Mouse (Mus musculus) heart, adult 2 months (tissue): Measurements from ENCODE around the gene Rsph14. TPM values are rescaled to one million over a fixed set of nuclear protein-coding genes. Genes with fewer than 3 reads are reported as not detected.

Experiments
- DNase-seq, 2 experiments: peaks; one replicate each; pipeline ENCODE4 v3.0.0; 2021
- H3K27ac ChIP-seq: fragments of 200-600 bp; 2 replicates; pipeline ENCODE4 v1.8.1; 2022
- H3K27me3 ChIP-seq: fragments of 200-500 bp; 2 replicates; pipeline ENCODE4 v1.6.1; 2012; ENCODE audit warnings: mild to moderate bottlenecking, low read length, inconsistent platforms, mixed read lengths; ENCODE audit not compliant: control insufficient read depth, insufficient read depth
- H3K36me3 ChIP-seq: fragments of 200-500 bp; 2 replicates; pipeline ENCODE4 v1.6.1; 2012; ENCODE audit warnings: low read length, inconsistent platforms; ENCODE audit not compliant: control insufficient read depth, insufficient read depth
- H3K4me1 ChIP-seq: fragments of 200-500 bp; 2 replicates; pipeline ENCODE4 v1.6.1; 2011; ENCODE audit warnings: low read length; ENCODE audit not compliant: control insufficient read depth, insufficient read depth
- H3K4me3 ChIP-seq: fragments of 200-600 bp; 2 replicates; pipeline ENCODE4 v1.8.1; 2022
- H3K79me2 ChIP-seq: fragments of 200-500 bp; replicated peaks from 2 replicates; pipeline ENCODE4 v1.6.1; 2012; ENCODE audit warnings: mild to moderate bottlenecking, inconsistent platforms, low read length, moderate library complexity, mixed read lengths; ENCODE audit not compliant: control insufficient read depth, insufficient read depth
- H3K9ac ChIP-seq: fragments of 200-500 bp; 2 replicates; pipeline ENCODE4 v1.6.1; 2012; ENCODE audit warnings: low read depth, mild to moderate bottlenecking, control low read depth, inconsistent platforms, low read length, mixed read lengths
- CTCF ChIP-seq: fragments of 200-600 bp; IDR thresholded peaks from 2 replicates; pipeline ENCODE4 v1.8.1; 2022; ENCODE audit warnings: antibody characterized with exemption, mild to moderate bottlenecking, moderate library complexity
- EP300 ChIP-seq: fragments of 200-500 bp; IDR thresholded peaks from 2 replicates; pipeline ENCODE4 v1.6.1; 2011; ENCODE audit warnings: low read depth, low read length, control low read depth; ENCODE audit not compliant: insufficient read depth
- POLR2A ChIP-seq: fragments of 200-500 bp; IDR thresholded peaks from 2 replicates; pipeline ENCODE4 v1.6.1; 2011; ENCODE audit warnings: mild to moderate bottlenecking, low read depth, low read length, control low read depth; ENCODE audit not compliant: insufficient read depth
- WGBS: fragments of 180-500 bp; shearing (Covaris S2); methylation state at CpG from one replicate; pipeline ENCODE4 v1.1.7; 2018; 5-methylcytosine and 5-hydroxymethylcytosine counted together
- intact Hi-C: fragments of 180-260 bp; cut with DNase I; formaldehyde crosslinking; loops from one replicate; pipeline ENCODE4 v1.15.1; 2025
- polyA plus RNA-seq: library from polyadenylated mRNA; depleted of rRNA; stranded (reverse); fragments of >200 nt; gene quantifications from 2 replicates; pipeline ENCODE4 v1.2.3, GENCODE M21; 2012
- total RNA-seq, 2 experiments: library from RNA; stranded (reverse); gene quantifications; 2 replicates each; pipeline ENCODE4 v1.2.3; 2021

Gene Rsph14
- total and polyA plus RNA-seq, 3 experiments = 0.86 TPM; not detected in 2

DNA sequence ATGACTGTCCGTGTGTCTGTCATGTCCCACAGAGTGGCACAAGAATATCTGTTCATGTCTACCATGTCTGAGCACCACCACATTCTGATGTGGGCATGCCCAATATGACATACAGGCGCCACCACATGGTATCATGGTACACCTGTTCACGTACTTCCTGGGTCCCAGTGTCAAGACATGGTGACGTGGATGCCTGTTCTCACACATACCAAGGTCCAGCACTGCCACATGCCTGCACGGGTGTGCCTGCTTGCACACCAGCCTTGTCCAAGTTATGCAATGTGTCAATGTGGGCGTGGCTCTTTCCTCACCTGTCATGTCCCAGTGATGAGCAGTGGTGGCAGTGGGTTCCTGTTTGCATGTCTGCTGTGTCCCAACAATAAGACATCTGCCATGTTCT is 99.9 kb downstream of the Rsph14 start:
- intact Hi-C loops = no loop called here
- Histone ChIP-seq H3K36me3 (no peaks in the 10 kb centered on the region), H3K27ac (no peak overlapping the region), H3K4me3 (no peak overlapping the region), H3K27me3 (no peaks in the 10 kb centered on the region; the same call in 1 of the 2 replicates), H3K79me2 (no peaks in the 10 kb centered on the region), H3K4me1 (no peaks in the 10 kb centered on the region), H3K9ac (no peak overlapping the region)
- WGBS = 70% methylated on average over 6 of the region's 6 CpGs
- TF ChIP-seq POLR2A (no peak), CTCF (no peak), EP300 (no peak)
- peak; percentile 1 to 4 for DNase-seq

- no peak overlapping the region for H3K4me3 ChIP-seq
- peak in 1 of 2 experiments; percentile 2 for DNase-seq
- intact Hi-C loops = no loop called here
- no peak overlapping the region for H3K9ac ChIP-seq
- H3K79me2 ChIP-seq = no peaks in the 10 kb centered on the region
- H3K4me1 ChIP-seq = no peaks in the 10 kb centered on the region
- H3K27me3 ChIP-seq = no peaks in the 10 kb centered on the region; the same call in 1 of the 2 replicates
- no peak overlapping the region for H3K27ac ChIP-seq
- TF ChIP-seq CTCF (no peak), POLR2A (no peak), EP300 (no peak)
- 63% methylated on average over 6 of the region's 6 CpGs for WGBS
- no peaks in the 10 kb centered on the region for H3K36me3 ChIP-seq
Observed at GRCm38 (mm10) chr10:74931631-74932030, 100.8 kb downstream of the Rsph14 start.

DNA sequence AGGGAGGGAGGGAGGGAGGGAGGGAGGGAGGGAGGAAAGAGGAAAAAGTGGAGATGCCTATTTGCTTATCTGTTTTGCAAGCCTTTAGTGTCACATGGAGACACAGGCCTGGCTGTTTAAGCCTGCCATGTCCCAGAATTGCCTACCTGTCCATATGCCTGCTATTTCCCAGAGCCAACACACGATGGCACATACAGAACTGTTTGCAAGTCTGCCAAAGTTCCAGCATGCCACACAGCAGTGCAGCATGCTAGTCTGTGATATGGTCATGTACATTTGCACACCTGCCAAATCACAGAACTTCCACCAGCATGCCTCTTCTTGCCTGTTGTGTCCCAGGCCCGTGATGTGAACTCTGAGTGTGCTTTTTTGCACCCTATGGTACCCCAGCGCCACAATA is 101.8 kb downstream of the Rsph14 start:
- no peaks in the 10 kb centered on the region for H3K79me2 ChIP-seq
- no peak overlapping the region for H3K4me3 ChIP-seq
- 57% methylated on average over 3 of the region's 3 CpGs for WGBS
- no peaks in the 10 kb centered on the region for H3K4me1 ChIP-seq
- no peak overlapping the region for H3K9ac ChIP-seq
- no peaks in the 10 kb centered on the region; the same call in 1 of the 2 replicates for H3K27me3 ChIP-seq
- TF ChIP-seq CTCF (no peak), EP300 (no peak), POLR2A (no peak)
- DNase-seq = peak in 1 of 2 experiments; percentile 7
- H3K36me3 ChIP-seq = no peaks in the 10 kb centered on the region
- intact Hi-C loops = no loop called here
- no peak overlapping the region for H3K27ac ChIP-seq

- H3K4me1 ChIP-seq = no peaks in the 10 kb centered on the region
- peak; percentile 16 for TF ChIP-seq CTCF
- no peak for TF ChIP-seq EP300
Observed at GRCm38 (mm10) chr10:74929578-74929977, 102.8 kb downstream of the Rsph14 start.

GRCm38 (mm10) chr10:74928276-74928675 is 104.1 kb downstream of the Rsph14 start:
- H3K27me3 ChIP-seq = no peaks in the 10 kb centered on the region; the same call in 1 of the 2 replicates
- no peak overlapping the region for H3K9ac ChIP-seq
- intact Hi-C loops = no loop called here
- H3K4me1 ChIP-seq = no peaks in the 10 kb centered on the region
- no peak for TF ChIP-seq EP300
- no peak for TF ChIP-seq CTCF
- no peak for TF ChIP-seq POLR2A
- H3K4me3 ChIP-seq = no peak overlapping the region
- no peaks in the 10 kb centered on the region for H3K79me2 ChIP-seq
- no peak overlapping the region for H3K27ac ChIP-seq
- no peaks in the 10 kb centered on the region for H3K36me3 ChIP-seq
- peak in 1 of 2 experiments; percentile 12 for DNase-seq
- 78% methylated on average over 7 of the region's 7 CpGs for WGBS

More at GRCm38 (mm10) chr10:74929578-74929977, 102.8 kb downstream of the Rsph14 start:
- intact Hi-C loops = no loop called here
- no peak overlapping the region for H3K4me3 ChIP-seq
- H3K9ac ChIP-seq = no peak overlapping the region
- DNase-seq = peak in 1 of 2 experiments; percentile 12
- 70% methylated on average over 6 of the region's 6 CpGs for WGBS
- H3K36me3 ChIP-seq = no peaks in the 10 kb centered on the region
- H3K27ac ChIP-seq = no peak overlapping the region
- H3K27me3 ChIP-seq = no peaks in the 10 kb centered on the region; the same call in 1 of the 2 replicates
- H3K79me2 ChIP-seq = no peaks in the 10 kb centered on the region

DNA sequence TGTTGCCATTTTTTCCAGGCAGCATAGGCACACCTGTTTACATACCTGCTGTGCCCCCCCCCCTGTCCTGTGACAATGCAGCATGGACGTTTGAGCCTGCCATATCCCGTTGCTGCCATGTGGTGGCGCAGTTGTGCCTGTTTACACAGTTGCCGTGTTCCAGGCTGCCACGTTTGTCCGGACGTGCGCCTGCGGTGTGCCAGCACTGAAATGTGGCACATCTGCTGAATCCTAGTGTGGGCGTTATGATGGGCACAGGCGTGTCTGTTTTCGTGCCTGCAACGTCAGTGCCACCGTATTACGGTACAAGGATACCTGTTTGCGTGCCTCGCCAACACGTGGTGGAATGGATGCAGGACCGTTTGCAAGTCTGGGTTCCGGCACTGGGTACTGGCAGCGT is 107.1 kb downstream of the Rsph14 start:
- Histone ChIP-seq H3K4me1 (no peaks in the 10 kb centered on the region), H3K4me3 (no peak overlapping the region), H3K27ac (no peak overlapping the region), H3K9ac (no peak overlapping the region), H3K36me3 (no peaks in the 10 kb centered on the region), H3K79me2 (no peaks in the 10 kb centered on the region), H3K27me3 (no peaks in the 10 kb centered on the region; the same call in 1 of the 2 replicates)
- intact Hi-C loops = no loop called here
- TF ChIP-seq CTCF = peak; percentile 52
- no peak for TF ChIP-seq POLR2A
- 14% methylated on average over 21 of the region's 21 CpGs for WGBS
- DNase-seq = peak in 1 of 2 experiments; percentile 37
